Mouse (Mus musculus) brown adipose tissue, adult 24 weeks (tissue): ENCODE results near the gene BC048562. TPM values are rescaled to one million over a fixed set of nuclear protein-coding genes. Genes with fewer than 3 reads are reported as not detected.

ENCODE experiments used
- H3K27ac ChIP-seq: fragments of 200-500 bp; replicated peaks from 2 replicates; pipeline ENCODE4 v1.5.1; 2012; ENCODE audit warnings: low read depth, mild to moderate bottlenecking, low read length
- H3K4me1 ChIP-seq: fragments of 200-500 bp; 2 replicates; pipeline ENCODE4 v1.6.1; 2012; ENCODE audit warnings: low read length, mixed read lengths; ENCODE audit not compliant: control insufficient read depth, insufficient read depth, insufficient read length
- H3K4me3 ChIP-seq: fragments of 200-500 bp; 2 replicates; pipeline ENCODE4 v1.5.1; 2012; ENCODE audit warnings: low read depth, mild to moderate bottlenecking, low read length, moderate library complexity; ENCODE audit not compliant: insufficient read depth
- polyA plus RNA-seq: library from polyadenylated mRNA; stranded (reverse); fragments of >200 nt; gene quantifications from 2 replicates; pipeline ENCODE4 v1.2.4, GENCODE M21; 2012; ENCODE audit not compliant: missing spikeins, insufficient read depth, insufficient read length

BC048562 gene
- polyA plus RNA-seq, 1 experiment: not detected

GRCm38 (mm10) chr9:108494146-108494825 lies 58.0 kb downstream of the BC048562 start:
- Histone ChIP-seq H3K4me1 (peaks cover 13% of the 10 kb centered on the region), H3K27ac (no peak overlapping the region), H3K4me3 (no peak overlapping the region)

GRCm38 (mm10) chr9:108494905-108495304 lies 58.6 kb downstream of the BC048562 start:
- no peak overlapping the region for H3K27ac ChIP-seq
- no peak overlapping the region for H3K4me3 ChIP-seq
- peaks cover 11% of the 10 kb centered on the region for H3K4me1 ChIP-seq

Other genes starting within 250 kb of the BC048562 start
- gene Bsn, start 246.1 kb upstream of the BC048562 start, polyA plus RNA-seq: 0.24 and 0.29 TPM in 2 replicates
- gene Dag1, start 172.5 kb upstream of the BC048562 start, polyA plus RNA-seq: 116 and 133 TPM in 2 replicates
- gene Nicn1, start 146.1 kb upstream of the BC048562 start, polyA plus RNA-seq: 21.6 and 23.1 TPM in 2 replicates
- gene Amt, start 139.6 kb upstream of the BC048562 start, polyA plus RNA-seq: 2.0 and 2.8 TPM in 2 replicates
- gene Rhoa, start 130.4 kb upstream of the BC048562 start, polyA plus RNA-seq: 299 and 302 TPM in 2 replicates
- 24.2 and 32.4 TPM in 2 replicates for gene Tcta, start 130.3 kb upstream of the BC048562 start, polyA plus RNA-seq
- gene Gpx1, start 97.6 kb upstream of the BC048562 start, polyA plus RNA-seq: 770 and 989 TPM in 2 replicates
- gene Usp4, start 88.6 kb upstream of the BC048562 start, polyA plus RNA-seq: 48.4 and 52.8 TPM in 2 replicates
- gene 1700102P08Rik, start 43.7 kb upstream of the BC048562 start, polyA plus RNA-seq: not detected in 2 replicates
- not detected in 2 replicates for gene Ccdc36, start 8.0 kb upstream of the BC048562 start, polyA plus RNA-seq
- 8.2 and 11.6 TPM in 2 replicates for gene Ccdc71, start 24.0 kb downstream of the BC048562 start, polyA plus RNA-seq
- gene Klhdc8b, start 25.1 kb downstream of the BC048562 start, polyA plus RNA-seq: 4.4 and 6.9 TPM in 2 replicates
- 19.1 and 38.4 TPM in 2 replicates for gene Lamb2, start 43.3 kb downstream of the BC048562 start, polyA plus RNA-seq
- gene Usp19, start 54.1 kb downstream of the BC048562 start, polyA plus RNA-seq: 35.9 and 48.5 TPM in 2 replicates
- 85.0 and 107 TPM in 2 replicates for gene Qars, start 71.2 kb downstream of the BC048562 start, polyA plus RNA-seq
- gene Qrich1, start 80.3 kb downstream of the BC048562 start, polyA plus RNA-seq: 40.9 and 45.7 TPM in 2 replicates
- gene Impdh2, start 123.8 kb downstream of the BC048562 start, polyA plus RNA-seq: 18.9 and 21.5 TPM in 2 replicates
- gene Ndufaf3, start 131.0 kb downstream of the BC048562 start, polyA plus RNA-seq: 91.2 and 111 TPM in 2 replicates
- 57.1 and 58.3 TPM in 2 replicates for gene Dalrd3, start 133.4 kb downstream of the BC048562 start, polyA plus RNA-seq
- 14.6 TPM in 2 replicates for gene Wdr6, start 142.3 kb downstream of the BC048562 start, polyA plus RNA-seq
- 0.83 and 1.3 TPM in 2 replicates for gene P4htm, start 161.2 kb downstream of the BC048562 start, polyA plus RNA-seq
- 22.4 and 29.8 TPM in 2 replicates for gene Arih2, start 212.9 kb downstream of the BC048562 start, polyA plus RNA-seq
- 545 and 591 TPM in 2 replicates for gene Slc25a20, start 225.6 kb downstream of the BC048562 start, polyA plus RNA-seq